Mouse (Mus musculus): Measurements from ENCODE around the gene Pdxp.

Pdxp gene

DNA sequence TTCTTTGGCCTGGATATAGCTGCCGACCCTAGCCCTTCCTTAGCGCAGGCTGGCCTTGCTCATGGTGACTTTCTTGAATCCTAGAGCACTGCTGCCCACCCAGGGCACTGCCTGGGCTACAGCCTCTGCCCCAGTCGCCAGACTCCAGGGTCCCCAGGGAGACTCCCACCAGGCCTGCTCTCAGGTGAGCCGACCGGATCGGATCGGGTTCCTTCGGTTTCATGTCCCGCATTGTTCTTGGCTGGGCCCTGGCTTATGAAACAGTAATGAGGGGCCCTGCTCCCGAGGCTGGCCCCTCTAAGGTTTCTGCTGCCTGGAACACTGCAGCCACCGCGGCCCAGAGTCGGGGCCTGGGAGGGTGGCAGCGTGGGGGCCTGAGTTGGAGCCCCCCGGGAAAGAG lies 43.3 kb downstream of the Pdxp start:
- CTCF ChIA-PET = interaction anchor here (1.3 kb wide), 1 partner anchor 9 kb away, joined by 5 read pairs; the partner anchor contains the start of gene Triobp

DNA sequence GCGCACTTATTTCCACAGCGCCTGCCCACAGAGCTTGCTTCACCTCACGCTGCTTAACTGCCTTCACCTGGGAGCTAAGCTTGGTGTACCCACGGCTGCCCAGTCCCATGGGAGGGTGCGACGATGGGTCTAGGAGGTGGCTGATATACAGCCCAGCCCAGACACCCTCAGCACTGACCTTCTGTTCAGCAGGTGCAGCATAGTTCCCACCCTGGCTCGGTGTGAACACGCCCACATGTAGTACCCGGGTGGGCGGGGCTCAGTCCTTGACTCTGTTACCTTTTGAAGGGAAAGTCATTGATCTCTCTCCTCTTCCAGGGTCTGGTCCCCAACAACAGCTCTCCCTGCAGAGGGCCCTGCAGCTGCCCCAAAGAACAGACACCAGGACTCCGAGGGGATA lies 45.8 kb downstream of the Pdxp start:
- CTCF ChIA-PET = interaction anchor here (1.4 kb wide), 1 partner anchor 56 kb away, joined by 3 read pairs; no protein-coding TSS in a partner anchor

DNA sequence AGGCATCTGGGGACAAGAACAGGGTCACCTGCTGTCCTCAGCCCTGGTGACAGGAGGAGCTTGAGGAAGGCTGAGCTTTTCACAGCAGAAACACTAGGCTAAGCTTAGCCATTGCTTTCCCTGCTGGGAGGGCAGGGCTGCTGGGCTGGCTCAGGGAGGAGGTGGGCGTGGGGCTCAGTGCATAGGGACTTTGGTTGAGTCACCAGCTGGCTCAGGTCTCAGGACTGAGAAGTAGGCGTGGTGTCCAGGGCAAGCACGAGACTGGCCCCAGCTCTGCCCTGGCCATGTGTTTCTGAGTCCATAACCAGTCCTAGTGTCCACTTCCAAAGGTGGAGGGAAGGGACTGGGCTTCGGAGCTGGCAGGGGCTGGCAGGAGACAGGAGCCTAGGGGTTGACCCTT lies 46.4 kb downstream of the Pdxp start:
- CTCF ChIA-PET = interaction anchor here (1.4 kb wide), 1 partner anchor 57 kb away, joined by 3 read pairs; no protein-coding TSS in a partner anchor

DNA sequence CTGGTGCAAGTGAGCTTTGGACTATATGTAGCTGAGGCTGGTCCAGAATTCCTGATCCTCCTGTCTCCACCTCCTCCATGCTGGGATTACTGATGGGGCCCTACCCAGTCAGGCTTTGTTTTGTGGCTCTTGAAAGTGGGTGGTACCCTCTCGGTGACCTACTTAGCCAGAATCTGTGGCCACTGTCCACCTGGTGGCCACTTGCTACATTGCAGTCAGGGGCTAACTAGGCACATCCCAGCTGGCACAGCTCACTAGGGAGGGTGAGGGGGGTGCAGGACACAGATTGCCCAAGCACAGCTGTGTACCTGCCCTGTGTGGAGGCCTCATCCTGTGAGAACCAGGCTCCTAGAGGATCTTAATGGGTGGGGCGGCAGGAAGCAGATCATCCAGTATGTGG lies 49.2 kb downstream of the Pdxp start:
- CTCF ChIA-PET = no interaction called here

All from spleen, embryonic (tissue).